Mouse (Mus musculus) cerebellum, adult 11-12 months (tissue): ENCODE measurements around the gene Usp4.

Experiments
- DNase-seq: peaks from one replicate; pipeline ENCODE4 v3.0.0; 2022

Usp4 gene

GRCm38 (mm10) chr9:108428384-108428783 lies 80.7 kb downstream of the Usp4 start, which contains the start of gene Ccdc36:
TSS of gene Ccdc36 (minus strand) at chr9:108428484.
- DNase-seq, result no peak

GRCm38 (mm10) chr9:108431431-108432067 lies 83.9 kb downstream of the Usp4 start:
- no peak for DNase-seq

GRCm38 (mm10) chr9:108436182-108436581 lies 88.5 kb downstream of the Usp4 start, which contains the start of gene BC048562:
TSS of gene BC048562 (plus strand) at chr9:108436482.
- DNase-seq, result no peak

GRCm38 (mm10) chr9:108439176-108439575 lies 91.5 kb downstream of the Usp4 start:
- no peak for DNase-seq

GRCm38 (mm10) chr9:108440485-108440884 lies 92.8 kb downstream of the Usp4 start:
- no peak for DNase-seq

- no peak for DNase-seq
These were observed 93.7 kb downstream of the Usp4 start for GRCm38 (mm10) chr9:108441236-108441919.
